10 mouse cellular contexts compared by ENCODE assay signal in genomic region chrX:11550164-11550851, GRCm38 (mm10).
DNase-seq lines count a peak whose midpoint lies in the region; ATAC-seq and TF ChIP-seq lines count a peak whose summit lies in the region.
"Had no signal": no experiment of that assay in that cellular context is flagged by ENCODE, and none has a peak within 500 bp of the region (broad histone marks: within the 10 kb centered on the region; RNA-seq: fewer than 3 reads in every experiment).

No protein-coding gene starts in this region.

- peak; percentile 78 for ATAC-seq in forebrain, embryonic 12.5 days (ENCODE audit: low FRiP score)
- ATAC-seq in midbrain, embryonic 14.5 days (ENCODE audit: low FRiP score, low TSS enrichment): peak; percentile 20; the same call in 1 of the 2 replicates
- ATAC-seq in liver, embryonic 11.5 days (replicated peaks; ENCODE audit: low FRiP score): no peak

- no peaks in the 10 kb centered on the region for H3K27me3 ChIP-seq in kidney, adult 2 months (replicated peaks; ENCODE audit: control insufficient read depth, insufficient read depth, low read length)
- peaks cover 38% of the 10 kb centered on the region for H3K27me3 ChIP-seq in forebrain, embryonic 12.5 days
- H3K27me3 ChIP-seq in midbrain, embryonic 14.5 days (ENCODE audit: control insufficient read depth, insufficient read depth, low read length): no peaks in the 10 kb centered on the region
- H3K27me3 ChIP-seq in liver, embryonic 11.5 days (replicated peaks; ENCODE audit: control insufficient read depth, insufficient read depth, low read length): peaks cover 8% of the 10 kb centered on the region

- WGBS in kidney, adult 2 months: 11% methylated on average over 11 of the region's 12 CpGs
- 22% methylated on average over 12 of the region's 12 CpGs for WGBS in forebrain, embryonic 12.5 days
- 25% methylated on average over 12 of the region's 12 CpGs for WGBS in midbrain, embryonic 14.5 days
- WGBS in liver, embryonic 11.5 days: 18% methylated on average over 12 of the region's 12 CpGs

- TF ChIP-seq CTCF in kidney, adult 2 months (conservative IDR thresholded peaks at IDR 0.05; ENCODE audit: insufficient read depth, insufficient read length, low read depth, low read length): no peak

- H3K9me3 ChIP-seq in forebrain, embryonic 12.5 days: no peaks in the 10 kb centered on the region
- H3K9me3 ChIP-seq in midbrain, embryonic 14.5 days (ENCODE audit: control insufficient read depth, low read length): no peaks in the 10 kb centered on the region
- H3K9me3 ChIP-seq in liver, embryonic 11.5 days (ENCODE audit: control insufficient read depth, low read length): no peaks in the 10 kb centered on the region
- H3K9me3 ChIP-seq: liver, embryonic 13.5 days had no signal

- H3K4me1 ChIP-seq in kidney, adult 2 months (ENCODE audit: control insufficient read depth, insufficient read depth, low read length): no peaks in the 10 kb centered on the region
- H3K4me1 ChIP-seq in forebrain, embryonic 12.5 days: peaks cover 18% of the 10 kb centered on the region
- peaks cover 12% of the 10 kb centered on the region for H3K4me1 ChIP-seq in midbrain, embryonic 14.5 days (ENCODE audit: control insufficient read depth, insufficient read depth, low read length)
- H3K4me1 ChIP-seq in liver, embryonic 11.5 days (replicated peaks; ENCODE audit: control insufficient read depth, insufficient read depth, low read length): no peaks in the 10 kb centered on the region
- H3K4me1 ChIP-seq: liver, embryonic 13.5 days had no signal

- H3K4me3 ChIP-seq in kidney, adult 2 months (ENCODE audit: insufficient read depth, low read depth, low read length): no peak overlapping the region
- H3K4me3 ChIP-seq in forebrain, embryonic 12.5 days (replicated peaks): no peak overlapping the region
- no peak overlapping the region for H3K4me3 ChIP-seq in midbrain, embryonic 14.5 days (replicated peaks; ENCODE audit: low read depth, low read length)
- H3K4me3 ChIP-seq in liver, embryonic 11.5 days (ENCODE audit: low read depth, low read length): no peak overlapping the region
- H3K4me3 ChIP-seq: liver, embryonic 13.5 days had no signal

- H3K27ac ChIP-seq in kidney, adult 2 months (ENCODE audit: insufficient read depth, low read depth, low read length): no peak overlapping the region
- H3K27ac ChIP-seq in forebrain, embryonic 12.5 days: no peak overlapping the region
- H3K27ac ChIP-seq in midbrain, embryonic 14.5 days (replicated peaks; ENCODE audit: low read depth, low read length): no peak overlapping the region
- H3K27ac ChIP-seq in liver, embryonic 11.5 days (ENCODE audit: low read depth, low read length): no peak overlapping the region
- H3K27ac ChIP-seq: liver, embryonic 13.5 days had no signal

- no peak overlapping the region for H3K9ac ChIP-seq in forebrain, embryonic 12.5 days
- H3K9ac ChIP-seq in midbrain, embryonic 14.5 days (replicated peaks; ENCODE audit: low read length): no peak overlapping the region
- H3K9ac ChIP-seq in liver, embryonic 11.5 days (ENCODE audit: low read depth, low read length): no peak overlapping the region
- H3K9ac ChIP-seq: liver, embryonic 13.5 days had no signal

- peak; percentile 10 for DNase-seq in adrenal gland, adult 2 months
- no peak for DNase-seq in adrenal gland, adult 8-10 months
- peak; percentile 21 for DNase-seq in kidney, postnatal 10 days
- DNase-seq in kidney, adult 2 months: no peak
- peak; percentile 76 for DNase-seq in midbrain, embryonic 14.5 days
- no peak for DNase-seq in liver, embryonic 11.5 days (ENCODE audit: low spot score)
- no peak for DNase-seq in thymus, postnatal 36 days
- DNase-seq: kidney, adult 8-10 months; liver, embryonic 13.5 days had no signal

- no peak for TF ChIP-seq POLR2A in kidney, adult 2 months (IDR thresholded peaks at IDR 0.05; ENCODE audit: low read depth, low read length)

- peak overlapping the region; percentile 22; the same call in 1 of the 2 replicates for H3K4me2 ChIP-seq in forebrain, embryonic 12.5 days
- no peak overlapping the region; the same call in 1 of the 2 replicates for H3K4me2 ChIP-seq in midbrain, embryonic 14.5 days (ENCODE audit: low read length)
- no peak overlapping the region for H3K4me2 ChIP-seq in liver, embryonic 11.5 days
- H3K4me2 ChIP-seq: liver, embryonic 13.5 days had no signal

- H3K36me3 ChIP-seq in kidney, adult 2 months (ENCODE audit: control insufficient read depth, insufficient read depth, low read length): no peaks in the 10 kb centered on the region
- no peaks in the 10 kb centered on the region for H3K36me3 ChIP-seq in forebrain, embryonic 12.5 days (replicated peaks)
- no peaks in the 10 kb centered on the region for H3K36me3 ChIP-seq in midbrain, embryonic 14.5 days (ENCODE audit: control insufficient read depth, insufficient read depth, low read length)
- H3K36me3 ChIP-seq in liver, embryonic 11.5 days (ENCODE audit: control insufficient read depth, insufficient read depth, low read length): no peaks in the 10 kb centered on the region
- H3K36me3 ChIP-seq: liver, embryonic 13.5 days had no signal

Comparison
In these comparisons a context has a peak if more than half of its experiments do, and no peak if none do; other contexts are left out.
1. DNase-seq: peak in adrenal gland, adult 2 months (single experiment), kidney, postnatal 10 days (single experiment) and midbrain, embryonic 14.5 days (single experiment); none in adrenal gland, adult 8-10 months (single experiment), kidney, adult 2 months (single experiment), liver, embryonic 11.5 days (single experiment) and thymus, postnatal 36 days (0 of 2).